8 mouse cellular contexts compared by ENCODE assay signal in the genomic region with DNA sequence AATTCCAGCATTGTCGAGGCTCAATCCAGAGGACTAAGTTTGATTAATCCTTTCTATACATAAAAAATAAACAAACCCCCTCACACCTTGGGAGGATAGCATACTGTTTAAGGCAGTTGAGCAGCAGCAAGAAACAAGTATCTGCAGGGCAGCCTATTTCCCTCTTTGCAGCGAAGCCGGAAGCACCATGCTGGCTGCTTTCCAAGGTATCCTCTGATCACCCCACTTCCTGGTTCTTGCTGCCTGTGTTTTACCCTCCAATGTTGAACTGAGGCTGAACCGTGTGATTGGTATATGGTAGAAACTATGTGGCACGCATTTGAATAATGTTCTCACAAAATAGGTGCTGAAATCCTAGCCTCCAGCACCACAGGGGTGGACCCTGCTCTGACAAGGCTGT. TPM values are rescaled to one million over a fixed set of nuclear protein-coding genes. Genes with fewer than 3 reads are reported as not detected.
DNase-seq lines count a peak whose midpoint lies in the region; ATAC-seq and TF ChIP-seq lines count a peak whose summit lies in the region.

No protein-coding gene starts in this region.

- peak; percentile 56; the same call in 1 of the 2 replicates for ATAC-seq in lung, embryonic 16.5 days (ENCODE audit: low read depth)
- no peak for ATAC-seq in stomach, embryonic 14.5 days (ENCODE audit: insufficient number of reproducible peaks, insufficient read depth, low FRiP score, low read depth)
- ATAC-seq in frontal cortex, adult (ENCODE audit: low TSS enrichment), result no peak

- no peak for TF ChIP-seq POLR2A in cortical plate, adult 2 months (IDR thresholded peaks at IDR 0.05; ENCODE audit: extremely low read depth, insufficient read depth, low read length)
- no peak for TF ChIP-seq POLR2A in kidney, adult 2 months (IDR thresholded peaks at IDR 0.05; ENCODE audit: low read depth, low read length)

- peak; percentile 19 for DNase-seq in ovary, postnatal 36 days (ENCODE audit: low spot score)
- no peak for DNase-seq in ovary, adult 18-20 months (ENCODE audit: low spot score)
- peak; percentile 85 for DNase-seq in kidney, adult 2 months
- no peak for DNase-seq in embryo, embryonic 10.5 days (ENCODE audit: low spot score)

- H3K9me3 ChIP-seq in lung, embryonic 16.5 days (ENCODE audit: control insufficient read depth, low read length), result no peaks in the 10 kb centered on the region
- no peaks in the 10 kb centered on the region for H3K9me3 ChIP-seq in stomach, embryonic 14.5 days (ENCODE audit: control insufficient read depth, low read depth, low read length)

- TF ChIP-seq CTCF in cortical plate, adult 2 months (IDR thresholded peaks at IDR 0.05; ENCODE audit: extremely low read depth, insufficient read depth, low read length), result no peak
- TF ChIP-seq CTCF in kidney, adult 2 months (conservative IDR thresholded peaks at IDR 0.05; ENCODE audit: insufficient read depth, insufficient read length, low read depth, low read length), result no peak

- no peaks in the 10 kb centered on the region for H3K36me3 ChIP-seq in kidney, adult 2 months (ENCODE audit: control insufficient read depth, insufficient read depth, low read length)
- no peaks in the 10 kb centered on the region for H3K36me3 ChIP-seq in lung, embryonic 16.5 days (ENCODE audit: control insufficient read depth, insufficient read depth, low read length)
- H3K36me3 ChIP-seq in stomach, embryonic 14.5 days (ENCODE audit: control insufficient read depth, insufficient read depth, low read length), result no peaks in the 10 kb centered on the region

- H3K27me3 ChIP-seq in kidney, adult 2 months (replicated peaks; ENCODE audit: control insufficient read depth, insufficient read depth, low read length), result no peaks in the 10 kb centered on the region
- no peaks in the 10 kb centered on the region for H3K27me3 ChIP-seq in lung, embryonic 16.5 days (ENCODE audit: control insufficient read depth, insufficient read depth, low read depth, low read length)
- no peaks in the 10 kb centered on the region for H3K27me3 ChIP-seq in stomach, embryonic 14.5 days (ENCODE audit: control insufficient read depth, insufficient read depth, low read length)

- WGBS in kidney, adult 2 months, result 30% methylated on average over 5 of the region's 5 CpGs
- WGBS in lung, embryonic 16.5 days, result 17% methylated on average over 5 of the region's 5 CpGs
- 28% methylated on average over 5 of the region's 5 CpGs for WGBS in stomach, embryonic 14.5 days

- H3K9ac ChIP-seq in lung, embryonic 16.5 days (ENCODE audit: low read length), result peak overlapping the region; percentile 35; the same call in 1 of the 2 replicates
- no peak overlapping the region for H3K9ac ChIP-seq in stomach, embryonic 14.5 days (replicated peaks; ENCODE audit: low read depth, low read length)

- peak overlapping the region; percentile 48 for H3K27ac ChIP-seq in cortical plate, adult 2 months (ENCODE audit: insufficient read depth, low read length)
- peak overlapping the region; percentile 40; the same call in 1 of the 2 replicates for H3K27ac ChIP-seq in kidney, adult 2 months (ENCODE audit: insufficient read depth, low read depth, low read length)
- H3K27ac ChIP-seq in lung, embryonic 16.5 days (ENCODE audit: low read length), result peak overlapping the region; percentile 69
- peak overlapping the region; percentile 23; the same call in 1 of the 2 replicates for H3K27ac ChIP-seq in stomach, embryonic 14.5 days (ENCODE audit: low read length)

- H3K4me1 ChIP-seq in cortical plate, adult 2 months (ENCODE audit: control insufficient read depth, insufficient read depth, low read length), result no peaks in the 10 kb centered on the region
- no peaks in the 10 kb centered on the region for H3K4me1 ChIP-seq in kidney, adult 2 months (ENCODE audit: control insufficient read depth, insufficient read depth, low read length)
- peaks cover 9% of the 10 kb centered on the region for H3K4me1 ChIP-seq in lung, embryonic 16.5 days (replicated peaks; ENCODE audit: control insufficient read depth, insufficient read depth, low read length)
- H3K4me1 ChIP-seq in stomach, embryonic 14.5 days (ENCODE audit: control insufficient read depth, insufficient read depth, low read length), result no peaks in the 10 kb centered on the region

- H3K4me2 ChIP-seq in lung, embryonic 16.5 days (ENCODE audit: low read depth, low read length), result no peak overlapping the region
- no peak overlapping the region for H3K4me2 ChIP-seq in stomach, embryonic 14.5 days (replicated peaks; ENCODE audit: low read depth, low read length)

- H3K4me3 ChIP-seq in cortical plate, adult 2 months (ENCODE audit: insufficient read depth, low read length), result no peak overlapping the region
- no peak overlapping the region for H3K4me3 ChIP-seq in kidney, adult 2 months (ENCODE audit: insufficient read depth, low read depth, low read length)
- H3K4me3 ChIP-seq in lung, embryonic 16.5 days (ENCODE audit: low read length), result no peak overlapping the region
- no peak overlapping the region for H3K4me3 ChIP-seq in stomach, embryonic 14.5 days (ENCODE audit: low read depth, low read length)

RNA-seq across cellular contexts. Expression of a gene that starts 6.7 kb away (rescaled TPM):
- 627 and 699 TPM in 2 replicates for polyA plus RNA-seq in cortical plate, adult 2 months (2012; rRNA removed)
- polyA plus RNA-seq in kidney, adult 2 months (2012; rRNA removed), result 233 and 243 TPM in 2 replicates
- polyA plus RNA-seq in lung, embryonic 16.5 days (2015; fragmentation: Nextera tagmentation; extraction: Ambion mirVana), result 514 and 599 TPM in 2 replicates
- polyA plus RNA-seq in stomach, embryonic 14.5 days (2014; fragmentation: Nextera tagmentation; extraction: Ambion mirVana), result 312 and 364 TPM in 2 replicates

RNA-seq across cellular contexts. Expression of a gene that starts 29.9 kb away (rescaled TPM):
- not detected in 2 replicates for polyA plus RNA-seq in cortical plate, adult 2 months (2012; rRNA removed)
- 0.38 and 0.79 TPM in 2 replicates for polyA plus RNA-seq in kidney, adult 2 months (2012; rRNA removed)
- 0.80 and 1.4 TPM in 2 replicates for polyA plus RNA-seq in lung, embryonic 16.5 days (2015; fragmentation: Nextera tagmentation; extraction: Ambion mirVana)
- polyA plus RNA-seq in stomach, embryonic 14.5 days (2014; fragmentation: Nextera tagmentation; extraction: Ambion mirVana), result 1.1 and 1.3 TPM in 2 replicates

Comparison
In these comparisons a context has a peak if more than half of its experiments do, and no peak if none do; other contexts are left out.
1. DNase-seq: peak in ovary, postnatal 36 days (single experiment) and kidney, adult 2 months (single experiment); none in ovary, adult 18-20 months (single experiment) and embryo, embryonic 10.5 days (single experiment).
2. Peak in every context shown above with its lines, with median percentiles within 50 percentile points of each other: H3K27ac ChIP-seq.